Mouse (Mus musculus) heart, embryonic 14.5 days (tissue): ENCODE results near the gene 2310011J03Rik. TPM values are rescaled to one million over a fixed set of nuclear protein-coding genes. Genes with fewer than 3 reads are reported as not detected.

Experiments
- ATAC-seq: fragments of 200-750 bp; cut with Nextera tagmentation; 2 replicates; pipeline ENCODE4 v1.8.0; 2017; ENCODE audit warnings: low read depth, moderate TSS enrichment; ENCODE audit not compliant: insufficient number of reproducible peaks, insufficient read depth, low FRiP score
- H3K27ac ChIP-seq, 2 experiments: fragments of 200-500 bp in 1 of 2; fragments of 300-500 bp in 1 of 2; sonication (generic) in 1 of 2; replicated peaks in 1 of 2; 2 replicates each; pipeline ENCODE4 v1.5.1; 2012 to 2014; ENCODE audit warnings: low read depth in 2 of 2, low read length in 2 of 2, control low read depth in 1 of 2, mild to moderate bottlenecking in 1 of 2, mixed read lengths in 1 of 2; ENCODE audit not compliant: control insufficient read depth in 1 of 2, insufficient read depth in 1 of 2
- H3K27me3 ChIP-seq: fragments of 300-500 bp; sonication (generic); 2 replicates; pipeline ENCODE4 v1.6.1; 2014; ENCODE audit warnings: mild to moderate bottlenecking, low read length, control low read depth; ENCODE audit not compliant: control insufficient read depth, insufficient read depth
- H3K36me3 ChIP-seq: fragments of 300-500 bp; sonication (generic); 2 replicates; pipeline ENCODE4 v1.6.1; 2014; ENCODE audit warnings: mild to moderate bottlenecking, control low read depth, low read length, mixed read lengths; ENCODE audit not compliant: control insufficient read depth, insufficient read depth
- H3K4me1 ChIP-seq, 2 experiments: fragments of 200-500 bp in 1 of 2; fragments of 300-500 bp in 1 of 2; sonication (generic) in 1 of 2; 2 replicates each; pipeline ENCODE4 v1.6.1; 2012 to 2014; ENCODE audit warnings: low read length in 2 of 2, control low read depth in 1 of 2, mixed read lengths in 1 of 2; ENCODE audit not compliant: control insufficient read depth in 2 of 2, insufficient read depth in 2 of 2
- H3K4me2 ChIP-seq: fragments of 300-500 bp; sonication (generic); 2 replicates; pipeline ENCODE4 v1.6.1; 2014; ENCODE audit warnings: mild to moderate bottlenecking, low read length
- H3K4me3 ChIP-seq, 2 experiments: fragments of 200-500 bp in 1 of 2; fragments of 300-500 bp in 1 of 2; sonication (generic) in 1 of 2; 2 replicates each; pipeline ENCODE4 v1.5.1; 2012 to 2014; ENCODE audit warnings: low read length in 2 of 2, mild to moderate bottlenecking in 2 of 2, control low read depth in 1 of 2, low read depth in 1 of 2, moderate library complexity in 1 of 2; ENCODE audit not compliant: control insufficient read depth in 1 of 2, insufficient read depth in 1 of 2
- H3K9ac ChIP-seq: fragments of 300-500 bp; sonication (generic); 2 replicates; pipeline ENCODE4 v1.6.1; 2014; ENCODE audit warnings: mild to moderate bottlenecking, low read length
- H3K9me3 ChIP-seq: fragments of 300-500 bp; sonication (generic); 2 replicates; pipeline ENCODE4 v1.6.1; 2016; ENCODE audit warnings: low read length, control low read depth; ENCODE audit not compliant: control insufficient read depth
- WGBS: fragments of 180-500 bp; shearing (Covaris S2); extraction: QIAGEN DNeasy Blood & Tissue Kit; methylation state at CpG from one replicate; pipeline ENCODE4 v1.1.7; 2014; 5-methylcytosine and 5-hydroxymethylcytosine counted together
- polyA plus RNA-seq: library from polyadenylated mRNA; unstranded; fragments of >200 nt; fragmentation: Nextera tagmentation; extraction: Ambion mirVana; gene quantifications from 2 replicates; pipeline ENCODE4 v1.2.1, GENCODE M21; 2014

2310011J03Rik gene
- polyA plus RNA-seq, 1 experiment from 2014 or later, result 30.8 TPM

- peaks cover 15% of the 10 kb centered on the region for H3K36me3 ChIP-seq
- no peak overlapping the region for H3K4me2 ChIP-seq
- peaks cover 23 to 44% of the 10 kb centered on the region in 2 experiments for H3K4me1 ChIP-seq
- H3K4me3 ChIP-seq, result no peak overlapping the region
- WGBS, result 31% methylated on average over 14 of the region's 16 CpGs
- no peak for ATAC-seq
- H3K27ac ChIP-seq, result no peak overlapping the region
- 0 out of 2 replicates have a peak overlapping the region, but pooled peaks have one; percentile 16 for H3K9ac ChIP-seq
- no peaks in the 10 kb centered on the region for H3K9me3 ChIP-seq
- peaks cover 68% of the 10 kb centered on the region for H3K27me3 ChIP-seq
These were observed 5.8 kb downstream of the 2310011J03Rik start for GRCm38 (mm10) chr10:80314494-80315001.

GRCm38 (mm10) chr10:80313627-80314201 is 6.6 kb downstream of the 2310011J03Rik start:
- ATAC-seq, result no peak
- no peak overlapping the region; a peak in 1 of 4 replicates for H3K4me3 ChIP-seq
- peaks cover 75% of the 10 kb centered on the region for H3K27me3 ChIP-seq
- H3K4me2 ChIP-seq, result peak overlapping the region; percentile 21; the same call in 1 of the 2 replicates
- peaks cover 11% of the 10 kb centered on the region for H3K36me3 ChIP-seq
- no peak overlapping the region for H3K27ac ChIP-seq
- no peaks in the 10 kb centered on the region for H3K9me3 ChIP-seq
- 21% methylated on average over 20 of the region's 20 CpGs for WGBS
- H3K9ac ChIP-seq, result peak overlapping the region; percentile 34
- peaks cover 22 to 40% of the 10 kb centered on the region in 2 experiments for H3K4me1 ChIP-seq

- Histone ChIP-seq H3K4me2 (no peak overlapping the region), H3K9ac (no peak overlapping the region), H3K9me3 (no peaks in the 10 kb centered on the region), H3K27me3 (peaks cover 79% of the 10 kb centered on the region), H3K4me3 (no peak overlapping the region), H3K27ac (no peak overlapping the region), H3K4me1 (peaks cover 22 to 40% of the 10 kb centered on the region in 2 experiments), H3K36me3 (peaks cover 3% of the 10 kb centered on the region; the same call in 1 of the 2 replicates)
- ATAC-seq, result no peak
- WGBS, result 55% methylated on average over 54 of the region's 54 CpGs
These were observed 7.5 kb downstream of the 2310011J03Rik start for GRCm38 (mm10) chr10:80312586-80313504.

DNA sequence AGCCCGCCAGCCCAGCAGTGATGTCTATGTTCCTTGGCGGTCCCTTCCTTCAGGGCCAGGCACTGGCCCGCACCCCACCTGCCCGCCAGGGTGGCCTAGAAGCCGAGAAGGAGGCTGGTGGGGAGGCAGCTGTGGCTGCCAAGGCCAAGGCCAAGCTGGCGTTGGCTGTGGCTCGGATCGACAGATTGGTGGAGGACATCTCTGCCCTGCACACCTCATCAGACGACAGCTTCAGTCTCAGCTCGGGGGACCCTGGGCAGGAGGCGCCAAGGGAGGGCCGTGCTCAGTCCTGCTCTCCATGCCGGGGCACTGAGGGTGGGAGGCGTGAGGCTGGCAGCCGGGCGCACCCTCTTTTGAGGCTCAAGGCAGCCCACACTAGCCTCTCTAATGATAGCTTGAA is 8.8 kb downstream of the 2310011J03Rik start:
- H3K4me3 ChIP-seq, result no peak overlapping the region
- no peak overlapping the region for H3K27ac ChIP-seq
- H3K4me2 ChIP-seq, result no peak overlapping the region
- H3K27me3 ChIP-seq, result peaks cover 84% of the 10 kb centered on the region
- ATAC-seq, result no peak
- no peaks in the 10 kb centered on the region for H3K36me3 ChIP-seq
- no peaks in the 10 kb centered on the region for H3K9me3 ChIP-seq
- H3K4me1 ChIP-seq, result peaks cover 18 to 30% of the 10 kb centered on the region in 2 experiments
- 76% methylated on average over 16 of the region's 16 CpGs for WGBS
- no peak overlapping the region for H3K9ac ChIP-seq

- Histone ChIP-seq H3K4me2 (peak overlapping the region; percentile 1; the same call in 1 of the 2 replicates), H3K9me3 (no peaks in the 10 kb centered on the region), H3K4me1 (peaks cover 4 to 8% of the 10 kb centered on the region in 2 experiments; a peak in 2 of 4 replicates), H3K4me3 (no peak overlapping the region), H3K27me3 (peaks cover 88% of the 10 kb centered on the region), H3K9ac (no peak overlapping the region), H3K27ac (no peak overlapping the region), H3K36me3 (no peaks in the 10 kb centered on the region)
- 7% methylated on average over 25 of the region's 25 CpGs for WGBS
- ATAC-seq, result no peak
These were observed 15.5 kb downstream of the 2310011J03Rik start for GRCm38 (mm10) chr10:80304862-80305261.

DNA sequence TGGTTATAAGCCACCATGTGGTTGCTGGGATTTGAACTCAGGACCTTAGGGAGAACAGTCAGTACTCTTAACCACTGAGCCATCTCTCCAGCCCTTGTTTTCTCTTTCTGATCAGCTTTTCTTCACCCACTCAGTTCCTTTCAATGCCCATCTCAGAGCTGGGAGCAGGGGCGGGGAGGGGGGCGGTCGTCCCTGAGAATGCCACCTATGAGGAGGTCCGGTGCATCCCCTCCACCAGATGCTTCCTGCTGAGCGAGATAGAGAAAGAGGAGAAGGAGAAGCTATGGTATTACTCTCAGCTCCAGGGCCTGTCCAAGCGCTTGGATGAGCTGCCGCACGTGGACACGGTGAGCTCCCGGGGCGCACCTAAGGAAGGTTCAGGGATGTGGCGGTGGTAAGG is 15.9 kb downstream of the 2310011J03Rik start:
- Histone ChIP-seq H3K27ac (no peak overlapping the region), H3K9me3 (no peaks in the 10 kb centered on the region), H3K27me3 (peaks cover 90% of the 10 kb centered on the region), H3K4me1 (peaks cover 4 to 8% of the 10 kb centered on the region in 2 experiments; a peak in 2 of 4 replicates), H3K36me3 (no peaks in the 10 kb centered on the region), H3K9ac (no peak overlapping the region), H3K4me3 (no peak overlapping the region), H3K4me2 (peak overlapping the region; percentile 1; the same call in 1 of the 2 replicates)
- WGBS, result 18% methylated on average over 12 of the region's 12 CpGs
- ATAC-seq, result no peak

DNA sequence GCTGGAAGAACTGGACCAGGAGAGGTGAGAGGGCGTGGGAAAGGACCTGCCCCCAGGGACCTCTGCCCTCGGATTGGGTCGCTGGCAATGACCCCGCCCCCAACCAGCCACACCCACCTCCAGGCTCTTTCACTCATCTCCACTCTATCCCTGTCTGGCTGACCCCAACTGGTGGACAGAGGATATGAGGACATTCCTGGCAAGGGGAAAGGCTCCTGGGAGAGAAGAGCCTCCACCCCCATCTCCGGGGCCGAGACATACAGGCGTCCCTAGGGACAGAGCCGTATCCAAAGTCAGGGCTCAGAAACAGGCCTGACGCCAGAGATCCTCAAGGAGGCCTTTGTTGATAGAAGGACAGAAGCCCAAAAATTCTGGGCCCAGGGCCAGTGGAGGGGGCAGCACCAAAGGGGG is 17.9 kb downstream of the 2310011J03Rik start:
- H3K9me3 ChIP-seq, result no peaks in the 10 kb centered on the region
- peaks cover 96% of the 10 kb centered on the region for H3K27me3 ChIP-seq
- H3K4me1 ChIP-seq, result peaks cover 4 to 8% of the 10 kb centered on the region in 2 experiments; a peak in 2 of 4 replicates
- ATAC-seq, result peak; percentile 26; the same call in 1 of the 2 replicates
- 0 out of 2 replicates have a peak overlapping the region, but pooled peaks have one; percentile 12 for H3K4me2 ChIP-seq
- 0 out of 4 replicates have a peak overlapping the region, but pooled peaks of 1 of the 2 experiments have one; percentile 14 for H3K27ac ChIP-seq
- H3K36me3 ChIP-seq, result no peaks in the 10 kb centered on the region
- H3K4me3 ChIP-seq, result no peak overlapping the region; a peak in 1 of 4 replicates
- no peak overlapping the region for H3K9ac ChIP-seq
- 9% methylated on average over 9 of the region's 9 CpGs for WGBS
